In genomic region chr9:102734739-102735075, GRCm38 (mm10) we compare ENCODE assay signal across 15 mouse cellular contexts. TPM values are rescaled to one million over a fixed set of nuclear protein-coding genes. Genes with fewer than 3 reads are reported as not detected.
DNase-seq lines count a peak whose midpoint lies in the region; ATAC-seq lines count a peak whose summit lies in the region.
"Had no signal": no experiment of that assay in that cellular context is flagged by ENCODE, and none has a peak within 500 bp of the region (broad histone marks: within the 10 kb centered on the region; RNA-seq: fewer than 3 reads in every experiment).

No protein-coding gene starts in this region.

- WGBS in heart, embryonic 15.5 days, result 38% methylated on average over 1 of the region's 1 CpGs
- 36% methylated on average over 1 of the region's 1 CpGs for WGBS in intestine, embryonic 14.5 days
- WGBS in hindbrain, embryonic 10.5 days, result 72% methylated on average over 1 of the region's 1 CpGs

- no peak for ATAC-seq in heart, embryonic 15.5 days (replicated peaks; ENCODE audit: insufficient number of reproducible peaks, insufficient read depth, low FRiP score, low read depth)
- 0 out of 2 replicates have a peak, but pooled peaks have one; percentile 26 for ATAC-seq in intestine, embryonic 14.5 days (replicated peaks; ENCODE audit: low FRiP score, low TSS enrichment, low read depth)

- no peak for DNase-seq in heart, adult 9 months (ENCODE audit: low spot score in 2 of 2)
- no peak for DNase-seq in intestine, embryonic 14.5 days (ENCODE audit: low spot score)
- peak; percentile 52 for DNase-seq in kidney, postnatal 10 days
- peak; percentile 42 for DNase-seq in lung, postnatal 10 days
- DNase-seq in embryo, embryonic 11 days, result no peak
- DNase-seq in hindbrain, embryonic 10.5 days (ENCODE audit: low spot score), result no peak
- DNase-seq in left cerebral cortex, adult 8-10 months (ENCODE audit: low spot score in 2 of 2), result no peak
- DNase-seq: adrenal gland, postnatal 25 days; cerebellum, adult 8-10 months; heart, adult 18-20 months; thymus, postnatal 14 days had no signal

- H3K4me2 ChIP-seq in heart, embryonic 15.5 days, result no peak overlapping the region
- no peak overlapping the region for H3K4me2 ChIP-seq in intestine, embryonic 14.5 days (ENCODE audit: low read length)
- H3K4me2 ChIP-seq: embryonic facial prominence, embryonic 12.5 days; hindbrain, embryonic 12.5 days had no signal

- H3K36me3 ChIP-seq in heart, embryonic 15.5 days, result peaks cover 40% of the 10 kb centered on the region
- peaks cover 43% of the 10 kb centered on the region for H3K36me3 ChIP-seq in intestine, embryonic 14.5 days (ENCODE audit: control insufficient read depth, insufficient read depth, low read length)
- peaks cover 51% of the 10 kb centered on the region for H3K36me3 ChIP-seq in hindbrain, embryonic 10.5 days

- peaks cover 43% of the 10 kb centered on the region for H3K4me1 ChIP-seq in heart, embryonic 15.5 days (replicated peaks)
- peaks cover 16% of the 10 kb centered on the region; the same call in 1 of the 2 replicates for H3K4me1 ChIP-seq in intestine, embryonic 14.5 days (replicated peaks; ENCODE audit: control insufficient read depth, insufficient read depth, low read length)
- peaks cover 23% of the 10 kb centered on the region for H3K4me1 ChIP-seq in hindbrain, embryonic 10.5 days (replicated peaks)

- H3K27me3 ChIP-seq in heart, embryonic 15.5 days, result no peaks in the 10 kb centered on the region
- H3K27me3 ChIP-seq in intestine, embryonic 14.5 days (replicated peaks; ENCODE audit: control insufficient read depth, insufficient read depth, low read length), result no peaks in the 10 kb centered on the region
- H3K27me3 ChIP-seq in hindbrain, embryonic 10.5 days (ENCODE audit: insufficient read depth, poor library complexity, severe bottlenecking), result no peaks in the 10 kb centered on the region
- H3K27me3 ChIP-seq: embryonic facial prominence, embryonic 12.5 days; hindbrain, embryonic 12.5 days had no signal

- H3K9ac ChIP-seq in heart, embryonic 15.5 days, result no peak overlapping the region
- no peak overlapping the region for H3K9ac ChIP-seq in intestine, embryonic 14.5 days (ENCODE audit: low read length)
- H3K9ac ChIP-seq: embryonic facial prominence, embryonic 12.5 days; hindbrain, embryonic 12.5 days had no signal

- H3K27ac ChIP-seq in heart, embryonic 15.5 days, result peak overlapping the region; percentile 54
- H3K27ac ChIP-seq in intestine, embryonic 14.5 days (ENCODE audit: low read depth), result peak overlapping the region; percentile 52
- H3K27ac ChIP-seq in hindbrain, embryonic 10.5 days, result no peak overlapping the region
- H3K27ac ChIP-seq: embryonic facial prominence, embryonic 12.5 days; hindbrain, embryonic 12.5 days; macrophage had no signal

- no peaks in the 10 kb centered on the region for H3K9me3 ChIP-seq in heart, embryonic 15.5 days (replicated peaks)
- H3K9me3 ChIP-seq in intestine, embryonic 14.5 days (ENCODE audit: control insufficient read depth, low read length), result no peaks in the 10 kb centered on the region
- no peaks in the 10 kb centered on the region for H3K9me3 ChIP-seq in hindbrain, embryonic 10.5 days
- H3K9me3 ChIP-seq: embryonic facial prominence, embryonic 12.5 days; hindbrain, embryonic 12.5 days had no signal

- no peak overlapping the region for H3K4me3 ChIP-seq in heart, embryonic 15.5 days
- no peak overlapping the region for H3K4me3 ChIP-seq in intestine, embryonic 14.5 days (ENCODE audit: low read depth, low read length)
- no peak overlapping the region for H3K4me3 ChIP-seq in hindbrain, embryonic 10.5 days
- H3K4me3 ChIP-seq: embryonic facial prominence, embryonic 12.5 days; hindbrain, embryonic 12.5 days had no signal

RNA-seq across cellular contexts. Expression of gene Amotl2, which starts 18.2 kb away (rescaled TPM):
- polyA plus RNA-seq in heart, embryonic 15.5 days (2015; fragmentation: Nextera tagmentation; extraction: Ambion mirVana), result 38.9 and 45.6 TPM in 2 replicates
- 29.3 and 33.6 TPM in 2 replicates for polyA plus RNA-seq in intestine, embryonic 14.5 days (2014; fragmentation: Nextera tagmentation; extraction: Ambion mirVana)
- polyA plus RNA-seq in hindbrain, embryonic 10.5 days (2016; fragmentation: Nextera tagmentation; extraction: Ambion mirVana), result 67.6 and 70.1 TPM in 2 replicates
- 10 to 100 TPM; 16.5 to 25.1 (median 18.6) TPM for total RNA-seq in left cerebral cortex, adult 8-10 months (2022)

Comparison
In these comparisons a context has a peak if more than half of its experiments do, and no peak if none do; other contexts are left out.
1. DNase-seq: peak in kidney, postnatal 10 days (single experiment) and lung, postnatal 10 days (single experiment); none in heart, adult 9 months (0 of 2), intestine, embryonic 14.5 days (single experiment), embryo, embryonic 11 days (single experiment), hindbrain, embryonic 10.5 days (single experiment) and left cerebral cortex, adult 8-10 months (0 of 2).